Mouse (Mus musculus): ENCODE measurements around the gene Lmo3.

- TF ChIP-seq CTCF (IDR thresholded peaks at IDR 0.05 in 2 of 3, conservative IDR thresholded peaks at IDR 0.05 in 1 of 3; ENCODE audit: control insufficient read depth in 1 of 3, insufficient read depth in 1 of 3, low read depth in 2 of 3, low read length in 3 of 3, poor library complexity in 1 of 3, severe bottlenecking in 1 of 3) (no peak), ETS1 (IDR thresholded peaks at IDR 0.05; ENCODE audit: low read depth, low read length) (no peak), HCFC1 (IDR thresholded peaks at IDR 0.05; ENCODE audit: low read depth, low read length) (no peak)
These were observed 161.8 kb downstream of the Lmo3 start for GRCm38 (mm10) chr6:138419871-138420535.

Measured in MEL (cell line).